Mouse (Mus musculus): ENCODE results near the gene Mrpl10.

The Mrpl10 gene

GRCm38 (mm10) chr11:97069333-97069732, 28.0 kb downstream of the Mrpl10 start:
- DNase-seq (ENCODE audit: low spot score in 2 of 2) = peak in 1 of 2 experiments; percentile 47

GRCm38 (mm10) chr11:97069770-97070169, 28.4 kb downstream of the Mrpl10 start:
- no peak for DNase-seq (ENCODE audit: low spot score in 2 of 2)

- DNase-seq (ENCODE audit: low spot score in 2 of 2) = no peak
Observed at GRCm38 (mm10) chr11:97071129-97071528, 29.8 kb downstream of the Mrpl10 start.

GRCm38 (mm10) chr11:97072533-97072932, 31.2 kb downstream of the Mrpl10 start:
- DNase-seq (ENCODE audit: low spot score in 2 of 2) = peak in 1 of 2 experiments; percentile 59

- no peak for DNase-seq (ENCODE audit: low spot score in 2 of 2)
Observed at GRCm38 (mm10) chr11:97074235-97074634, 32.9 kb downstream of the Mrpl10 start.

- no peak for DNase-seq (ENCODE audit: low spot score in 2 of 2)
Observed at GRCm38 (mm10) chr11:97078751-97079150, 37.4 kb downstream of the Mrpl10 start.

GRCm38 (mm10) chr11:97080291-97080690, 38.9 kb downstream of the Mrpl10 start:
- no peak for DNase-seq (ENCODE audit: low spot score in 2 of 2)

- DNase-seq (ENCODE audit: low spot score in 2 of 2) = no peak
Observed at GRCm38 (mm10) chr11:97082977-97083376, 41.6 kb downstream of the Mrpl10 start.

GRCm38 (mm10) chr11:97083401-97084140, 42.2 kb downstream of the Mrpl10 start:
- DNase-seq (ENCODE audit: low spot score in 2 of 2) = no peak

- DNase-seq (ENCODE audit: low spot score in 2 of 2) = no peak
Observed at GRCm38 (mm10) chr11:97084821-97085505, 43.6 kb downstream of the Mrpl10 start.

- DNase-seq (ENCODE audit: low spot score in 2 of 2) = no peak
Observed at GRCm38 (mm10) chr11:97086365-97086764, 45.0 kb downstream of the Mrpl10 start.

GRCm38 (mm10) chr11:97094600-97094999, 53.2 kb downstream of the Mrpl10 start:
- DNase-seq (ENCODE audit: low spot score in 2 of 2) = no peak

- DNase-seq (ENCODE audit: low spot score in 2 of 2) = no peak
Observed at GRCm38 (mm10) chr11:97098791-97099190, 57.4 kb downstream of the Mrpl10 start.

Measured in cerebellum, postnatal 4 days (tissue).